Mouse (Mus musculus) lung, adult 2 months (tissue): ENCODE results near the gene Tpsb2. TPM values are rescaled to one million over a fixed set of nuclear protein-coding genes. Genes with fewer than 3 reads are reported as not detected.

Source experiments
- DNase-seq: peaks from one replicate; pipeline ENCODE4 v3.0.0; 2022
- H3K4me1 ChIP-seq: fragments of 200-500 bp; 2 replicates; pipeline ENCODE4 v1.6.1; 2011; ENCODE audit warnings: low read length; ENCODE audit not compliant: control insufficient read depth, insufficient read depth
- H3K4me3 ChIP-seq: fragments of 200-500 bp; replicated peaks from 2 replicates; pipeline ENCODE3; 2011; ENCODE audit warnings: low read depth, mild to moderate bottlenecking, control low read depth, low read length; ENCODE audit errors: extremely low read depth
- CTCF ChIP-seq: fragments of 200-500 bp; IDR thresholded peaks from 2 replicates; pipeline ENCODE4 v1.5.1; 2011; ENCODE audit warnings: mild to moderate bottlenecking, low read length, control low read depth; ENCODE audit not compliant: insufficient read depth
- POLR2A ChIP-seq: fragments of 200-500 bp; IDR thresholded peaks from 2 replicates; pipeline ENCODE4 v1.6.1; 2011; ENCODE audit warnings: low read depth, mild to moderate bottlenecking, control low read depth, low read length, borderline replicate concordance; ENCODE audit errors: extremely low read depth
- WGBS: fragments of 180-500 bp; shearing (Covaris S2); methylation state at CpG from one replicate; pipeline ENCODE4 v1.1.7; 2018; 5-methylcytosine and 5-hydroxymethylcytosine counted together
- polyA plus RNA-seq: library from polyadenylated mRNA; depleted of rRNA; stranded (reverse); fragments of >200 nt; gene quantifications from 2 replicates; pipeline ENCODE4 v1.2.3, GENCODE M21; 2012; rRNA removed

Tpsb2 gene
- 6.4 and 6.5 TPM in 2 replicates for polyA plus RNA-seq

DNA sequence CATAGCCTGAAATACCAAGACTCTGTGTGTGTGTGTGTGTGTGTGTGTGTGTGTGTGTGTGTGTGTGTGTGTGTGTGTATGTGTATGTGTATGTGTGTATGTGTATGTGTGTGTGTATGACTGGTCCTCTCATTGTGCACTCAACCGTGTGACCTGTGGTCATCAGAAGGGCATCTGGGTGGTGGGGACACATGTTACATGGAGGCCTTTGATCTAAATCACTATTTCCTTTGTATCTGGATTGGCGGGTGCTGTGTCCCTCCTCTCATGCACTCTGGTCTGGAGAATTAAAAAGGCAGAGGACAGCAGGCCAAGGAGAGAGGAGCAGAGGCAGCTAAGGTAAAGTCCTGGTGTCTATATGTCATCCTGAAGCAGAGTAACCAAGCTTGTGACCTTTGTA is at the start of gene Tpsb2:
Gene Tpsb2, plus strand, starts transcription at position 301 of the 400 bp plus-strand sequence.
- TF ChIP-seq POLR2A = no peak
- TF ChIP-seq CTCF = no peak
- no peaks in the 10 kb centered on the region for H3K4me1 ChIP-seq
- WGBS = 63% methylated on average over 2 of the region's 2 CpGs
- no peak for DNase-seq
- no peak within 1 kb of the TSS for H3K4me3 ChIP-seq

DNA sequence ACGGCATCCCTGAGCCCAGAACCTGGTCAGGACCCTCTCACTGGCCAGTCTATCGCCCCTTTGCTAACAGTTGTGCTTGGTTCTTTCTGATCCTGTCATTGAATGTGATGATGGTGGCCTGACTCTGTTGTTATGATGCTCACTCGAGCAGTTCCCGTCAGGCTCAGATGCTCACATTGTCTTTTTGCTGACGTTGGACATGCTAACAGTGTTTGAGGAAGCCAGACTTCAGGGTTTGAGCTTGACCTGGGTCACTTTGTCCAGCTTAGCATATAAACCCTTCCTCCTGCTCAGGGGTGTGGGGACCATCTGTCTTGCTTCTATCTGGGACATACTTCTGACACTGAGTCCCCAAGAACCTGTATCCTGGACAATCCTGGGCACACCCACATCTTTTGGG is 47.8 kb upstream of the Tpsb2 start, which contains the start of gene Prss29:
Gene Prss29, plus strand, starts transcription at position 301 of the 400 bp plus-strand sequence.
- H3K4me3 ChIP-seq = no peak within 1 kb of the TSS
- TF ChIP-seq POLR2A (no peak), CTCF (no peak)
- WGBS = 65% methylated on average over 5 of the region's 5 CpGs
- DNase-seq = no peak
- no peaks in the 10 kb centered on the region for H3K4me1 ChIP-seq

DNA sequence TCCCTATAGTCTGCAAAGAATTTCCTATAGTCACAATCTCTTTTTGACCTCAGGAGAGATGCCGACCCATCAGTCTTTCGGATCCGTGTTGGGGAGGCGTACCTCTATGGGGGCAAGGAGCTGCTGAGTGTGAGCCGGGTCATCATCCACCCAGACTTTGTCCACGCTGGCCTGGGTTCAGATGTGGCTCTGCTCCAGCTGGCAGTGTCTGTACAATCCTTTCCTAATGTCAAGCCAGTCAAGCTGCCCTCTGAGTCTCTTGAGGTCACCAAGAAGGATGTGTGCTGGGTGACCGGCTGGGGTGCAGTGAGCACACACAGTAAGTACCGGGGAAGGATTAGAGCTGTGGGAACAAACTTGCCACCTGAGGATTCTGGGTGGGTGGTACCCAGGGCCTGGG is 45.3 kb upstream of the Tpsb2 start:
- no peak overlapping the region for H3K4me3 ChIP-seq
- H3K4me1 ChIP-seq = no peaks in the 10 kb centered on the region
- TF ChIP-seq CTCF (no peak), POLR2A (no peak)
- no peak for DNase-seq
- 72% methylated on average over 8 of the region's 8 CpGs for WGBS

DNA sequence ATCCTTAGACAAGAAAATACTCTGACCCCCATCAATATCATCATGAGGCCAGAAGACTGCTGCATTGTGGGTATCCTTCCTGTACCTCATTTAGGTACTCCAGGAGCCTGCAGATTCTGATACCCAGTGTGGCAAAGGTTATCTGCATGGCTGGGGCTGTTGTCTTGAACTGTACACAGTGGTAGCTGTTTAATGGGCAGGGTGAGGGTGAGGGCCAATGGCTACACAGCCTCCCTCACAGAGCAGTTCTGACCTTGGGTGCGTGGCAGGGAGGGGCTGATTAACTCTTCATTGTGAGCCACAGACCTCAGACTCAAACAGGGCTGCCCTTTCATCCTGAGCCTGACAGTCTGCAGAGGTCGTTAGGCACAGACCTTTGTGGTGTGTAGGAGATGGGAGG is 43.2 kb upstream of the Tpsb2 start:
- 12% methylated on average over 2 of the region's 2 CpGs for WGBS

DNA sequence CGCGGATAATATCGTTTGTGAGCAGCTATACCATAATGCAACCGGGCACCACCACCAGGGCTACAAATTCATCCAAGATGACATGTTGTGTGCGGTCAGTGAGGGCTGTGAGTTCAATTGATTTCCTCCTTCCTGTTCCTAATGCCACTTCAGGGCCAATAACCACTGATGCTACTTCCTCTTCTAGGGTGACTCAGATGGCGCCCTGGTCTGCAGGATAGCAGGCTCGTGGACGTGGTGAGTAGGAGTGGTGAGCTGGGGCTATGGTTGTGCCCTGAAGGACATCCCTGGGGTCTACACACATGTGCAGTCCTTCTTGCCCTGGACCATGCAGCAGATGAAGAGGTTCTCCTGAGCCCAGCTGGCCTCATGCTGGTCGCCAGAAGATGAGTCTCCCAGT is 33.8 kb upstream of the Tpsb2 start:
- Histone ChIP-seq H3K4me3 (no peak overlapping the region), H3K4me1 (no peaks in the 10 kb centered on the region)
- no peak for DNase-seq
- TF ChIP-seq POLR2A (no peak), CTCF (no peak)
- 48% methylated on average over 9 of the region's 9 CpGs for WGBS

More for the DNA sequence above, 43.2 kb upstream of the Tpsb2 start:
- no peak for DNase-seq
- TF ChIP-seq CTCF (no peak), POLR2A (no peak)
- H3K4me1 ChIP-seq = no peaks in the 10 kb centered on the region
- H3K4me3 ChIP-seq = no peak overlapping the region

DNA sequence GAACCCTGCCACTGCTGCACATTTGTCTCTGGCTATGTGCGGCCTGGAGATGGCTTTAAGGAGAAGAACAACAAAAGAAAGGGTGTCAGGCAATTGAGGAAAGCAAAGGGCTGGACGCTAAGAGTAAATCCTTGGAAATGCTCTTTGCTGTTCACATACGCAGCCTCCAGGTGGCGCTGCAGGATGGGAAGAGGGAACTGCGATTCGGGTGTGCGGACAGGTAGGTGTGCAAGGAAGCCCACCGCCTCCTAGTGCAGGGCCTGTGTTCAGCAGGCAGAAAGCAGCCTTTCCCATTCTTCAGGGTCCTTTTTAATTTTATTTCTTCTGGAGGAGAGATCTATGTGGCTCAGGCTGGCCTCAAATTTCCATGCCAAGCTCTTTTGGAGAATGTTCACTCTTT is 32.2 kb upstream of the Tpsb2 start:
- H3K4me1 ChIP-seq = no peaks in the 10 kb centered on the region
- DNase-seq = peak; percentile 45
- no peak overlapping the region for H3K4me3 ChIP-seq
- no peak for TF ChIP-seq POLR2A
- peak; percentile 86 for TF ChIP-seq CTCF
- 4% methylated on average over 8 of the region's 8 CpGs for WGBS

DNA sequence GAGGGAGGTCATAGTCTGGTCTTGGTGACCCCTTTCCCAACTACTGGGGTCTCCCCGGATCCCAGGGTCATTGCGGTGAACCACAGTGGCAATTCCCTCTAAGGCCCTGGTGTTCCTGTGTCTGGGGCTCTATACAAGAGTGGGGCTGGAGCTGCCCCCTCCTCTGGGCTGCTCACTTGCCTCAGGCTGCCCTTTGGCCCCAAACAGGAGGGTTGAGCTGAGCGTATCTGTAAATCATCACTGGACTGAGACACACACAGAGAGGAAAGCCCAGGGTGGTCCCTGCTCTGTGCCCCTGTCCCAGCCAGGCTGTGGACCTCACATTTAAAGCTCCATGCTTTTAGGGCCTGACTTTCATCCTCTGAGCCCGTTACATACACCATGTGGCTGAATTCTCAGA is 27.9 kb upstream of the Tpsb2 start:
- 80% methylated on average over 4 of the region's 4 CpGs for WGBS
- TF ChIP-seq CTCF (no peak), POLR2A (no peak)
- DNase-seq = no peak
- Histone ChIP-seq H3K4me1 (no peaks in the 10 kb centered on the region), H3K4me3 (no peak overlapping the region)

DNA sequence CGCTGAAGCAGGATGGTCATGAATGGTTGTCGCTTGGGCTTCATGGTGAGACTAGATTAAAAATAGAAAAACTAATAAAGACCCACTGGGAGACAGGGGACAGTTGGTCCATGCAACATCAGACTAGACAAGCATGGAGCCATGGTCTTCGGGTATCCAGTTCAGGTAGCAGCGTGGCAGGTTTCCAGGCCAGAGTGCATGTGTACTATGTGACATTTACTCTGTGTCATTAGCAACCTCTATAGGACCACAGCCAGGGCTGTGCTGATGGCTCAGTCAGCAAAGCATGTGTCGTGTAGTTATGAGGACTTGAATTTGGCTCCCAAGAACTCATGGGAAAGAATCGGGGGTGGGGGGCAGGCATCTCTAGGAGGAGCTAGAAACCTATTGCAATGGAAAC is 26.1 kb upstream of the Tpsb2 start:
- no peak overlapping the region for H3K4me3 ChIP-seq
- H3K4me1 ChIP-seq = no peaks in the 10 kb centered on the region
- TF ChIP-seq CTCF (no peak), POLR2A (no peak)
- 84% methylated on average over 6 of the region's 6 CpGs for WGBS
- DNase-seq = no peak

DNA sequence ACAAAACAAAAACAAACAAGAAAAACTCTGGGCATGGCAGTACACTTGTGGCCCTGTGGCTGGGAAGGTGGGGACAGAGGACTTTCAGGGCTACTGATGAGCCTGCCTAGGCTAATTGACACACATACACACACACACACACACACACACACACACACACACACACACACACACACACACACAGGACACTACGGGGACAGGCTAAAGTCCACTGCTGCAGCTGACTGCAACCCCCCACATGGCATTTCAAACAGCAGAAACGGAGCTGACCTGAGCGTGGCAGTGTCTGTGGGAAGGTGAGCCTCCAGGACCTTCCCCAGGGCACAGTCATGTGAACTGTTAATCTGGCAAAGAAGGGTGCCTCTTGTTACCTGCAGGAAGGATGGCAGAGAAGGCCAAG is 24.6 kb upstream of the Tpsb2 start:
- TF ChIP-seq POLR2A (no peak), CTCF (no peak)
- WGBS = 60% methylated on average over 3 of the region's 3 CpGs
- no peak for DNase-seq
- Histone ChIP-seq H3K4me3 (no peak overlapping the region), H3K4me1 (no peaks in the 10 kb centered on the region)

DNA sequence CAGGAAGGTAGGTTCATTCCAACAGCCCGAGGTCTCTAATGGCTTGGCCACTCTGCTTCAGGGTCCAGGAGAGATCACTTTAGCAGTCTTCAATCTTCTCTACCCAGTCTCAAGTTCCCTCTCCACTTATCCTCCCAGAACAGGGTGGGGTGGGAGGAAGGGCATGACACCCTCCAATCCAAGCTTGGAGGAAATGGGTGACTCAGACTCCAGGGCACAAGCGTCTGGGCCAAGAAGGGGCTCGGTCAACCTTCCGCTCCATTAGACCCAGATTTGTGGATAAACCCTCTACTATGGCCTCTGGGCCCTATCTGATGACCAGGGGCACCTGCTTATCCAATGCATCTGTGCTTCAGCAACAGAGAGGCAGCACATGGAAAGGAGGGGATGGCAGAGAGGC is 20.6 kb upstream of the Tpsb2 start, which contains the start of gene Tpsab1:
Gene Tpsab1, minus strand, starts transcription at position 101 of the 400 bp plus-strand sequence.
- DNase-seq = no peak
- no peak for TF ChIP-seq CTCF
- no peak for TF ChIP-seq POLR2A
- WGBS = 78% methylated on average over 4 of the region's 4 CpGs

More for the DNA sequence above, 20.6 kb upstream of the Tpsb2 start, which contains the start of gene Tpsab1:
- Histone ChIP-seq H3K4me3 (no peak within 1 kb of the TSS), H3K4me1 (no peaks in the 10 kb centered on the region)
